Mouse (Mus musculus) forelimb bud, embryonic 11.5 days (tissue): ENCODE measurements around the gene Becn1.

Experiments used
- DNase-seq: peaks from one replicate; pipeline ENCODE4 v3.0.0-alpha.2; 2012; ENCODE audit warnings: low read depth, low spot score

Gene Becn1

GRCm38 (mm10) chr11:101315665-101316500 is 13.8 kb upstream of the Becn1 start, which contains the start of gene Psme3:
Psme3 (plus strand) TSS chr11:101316213.
- peak; percentile 90 for DNase-seq

- no peak for DNase-seq
Measured at GRCm38 (mm10) chr11:101315082-101315650, 13.1 kb upstream of the Becn1 start.

- DNase-seq, result no peak
Measured at GRCm38 (mm10) chr11:101314567-101314966, 12.5 kb upstream of the Becn1 start.

GRCm38 (mm10) chr11:101312150-101312549 is 10.1 kb upstream of the Becn1 start:
- DNase-seq, result no peak

GRCm38 (mm10) chr11:101311083-101311482 is 9.0 kb upstream of the Becn1 start:
- no peak for DNase-seq

- no peak for DNase-seq
Measured at GRCm38 (mm10) chr11:101307744-101308143, 5.7 kb upstream of the Becn1 start.

GRCm38 (mm10) chr11:101301299-101302003 is 635 bp downstream of the Becn1 start:
- DNase-seq, result no peak

GRCm38 (mm10) chr11:101300881-101301280 is 1.2 kb downstream of the Becn1 start:
- no peak for DNase-seq

- no peak for DNase-seq
Measured at GRCm38 (mm10) chr11:101295191-101295590, 6.9 kb downstream of the Becn1 start.

GRCm38 (mm10) chr11:101291231-101291630 is 10.9 kb downstream of the Becn1 start:
- DNase-seq, result no peak

- no peak for DNase-seq
Measured at GRCm38 (mm10) chr11:101287306-101287705, 14.8 kb downstream of the Becn1 start.

- no peak for DNase-seq
Measured at GRCm38 (mm10) chr11:101283805-101284204, 18.3 kb downstream of the Becn1 start.

GRCm38 (mm10) chr11:101282896-101283295 is 19.2 kb downstream of the Becn1 start:
- no peak for DNase-seq

- no peak for DNase-seq
Measured at GRCm38 (mm10) chr11:101280837-101281236, 21.2 kb downstream of the Becn1 start.

GRCm38 (mm10) chr11:101279193-101279569 is 22.9 kb downstream of the Becn1 start:
- DNase-seq, result no peak

- peak; percentile 93 for DNase-seq
Measured at GRCm38 (mm10) chr11:101278223-101279192, 23.6 kb downstream of the Becn1 start, which contains the start of the genes Cntd1 and Coa3. Cntd1 (plus strand) TSS chr11:101279012. Coa3 (minus strand) TSS chr11:101279114.

- no peak for DNase-seq
Measured at GRCm38 (mm10) chr11:101277381-101278222, 24.5 kb downstream of the Becn1 start.

GRCm38 (mm10) chr11:101276319-101277070 is 25.6 kb downstream of the Becn1 start:
- no peak for DNase-seq

- no peak for DNase-seq
Measured at GRCm38 (mm10) chr11:101275309-101275708, 26.8 kb downstream of the Becn1 start.
